Mouse (Mus musculus) lung, embryonic 16.5 days (tissue): Measurements from ENCODE around the gene Imp4. TPM values are rescaled to one million over a fixed set of nuclear protein-coding genes. Genes with fewer than 3 reads are reported as not detected.

Source experiments
- ATAC-seq: fragments of 200-750 bp; cut with Nextera tagmentation; 2 replicates; pipeline ENCODE4 v1.8.0; 2017; ENCODE audit warnings: low read depth, mild to moderate bottlenecking, moderate library complexity
- H3K27ac ChIP-seq: fragments of 300-500 bp; sonication (generic); 2 replicates; pipeline ENCODE4 v1.5.1; 2014; ENCODE audit warnings: mild to moderate bottlenecking, control low read depth, low read length
- H3K27me3 ChIP-seq: fragments of 300-500 bp; sonication (generic); 2 replicates; pipeline ENCODE4 v1.6.1; 2014; ENCODE audit warnings: low read depth, low read length, mixed read lengths; ENCODE audit not compliant: control insufficient read depth, insufficient read depth
- H3K36me3 ChIP-seq: fragments of 300-500 bp; sonication (generic); 2 replicates; pipeline ENCODE4 v1.6.1; 2014; ENCODE audit warnings: low read length; ENCODE audit not compliant: control insufficient read depth, insufficient read depth
- H3K4me1 ChIP-seq: fragments of 300-500 bp; sonication (generic); replicated peaks from 2 replicates; pipeline ENCODE4 v1.6.1; 2014; ENCODE audit warnings: low read length, mixed read lengths; ENCODE audit not compliant: control insufficient read depth, insufficient read depth
- H3K4me2 ChIP-seq: fragments of 300-500 bp; sonication (generic); 2 replicates; pipeline ENCODE4 v1.6.1; 2014; ENCODE audit warnings: low read depth, low read length, control low read depth
- H3K4me3 ChIP-seq: fragments of 300-500 bp; sonication (generic); 2 replicates; pipeline ENCODE4 v1.5.1; 2014; ENCODE audit warnings: mild to moderate bottlenecking, low read length, control low read depth
- H3K9ac ChIP-seq: fragments of 300-500 bp; sonication (generic); 2 replicates; pipeline ENCODE4 v1.6.1; 2014; ENCODE audit warnings: low read length, control low read depth
- H3K9me3 ChIP-seq: fragments of 300-500 bp; sonication (generic); 2 replicates; pipeline ENCODE4 v1.6.1; 2016; ENCODE audit warnings: low read length; ENCODE audit not compliant: control insufficient read depth
- WGBS: fragments of 180-500 bp; shearing (Covaris S2); extraction: QIAGEN DNeasy Blood & Tissue Kit; methylation state at CpG from one replicate; pipeline ENCODE4 v1.1.7; 2014; 5-methylcytosine and 5-hydroxymethylcytosine counted together
- polyA plus RNA-seq: library from polyadenylated mRNA; unstranded; fragments of >200 nt; fragmentation: Nextera tagmentation; extraction: Ambion mirVana; gene quantifications from 2 replicates; pipeline ENCODE4 v1.2.1, GENCODE M21; 2015

The Imp4 gene
- polyA plus RNA-seq, 1 experiment from 2014 or later = 79.4 TPM

- no peaks in the 10 kb centered on the region for H3K4me1 ChIP-seq
- no peak overlapping the region for H3K4me3 ChIP-seq
- H3K27me3 ChIP-seq = peaks cover 12% of the 10 kb centered on the region; the same call in 1 of the 2 replicates
- no peaks in the 10 kb centered on the region for H3K36me3 ChIP-seq
- H3K27ac ChIP-seq = no peak overlapping the region
- no peak overlapping the region for H3K4me2 ChIP-seq
- no peaks in the 10 kb centered on the region for H3K9me3 ChIP-seq
- 30% methylated on average over 8 of the region's 8 CpGs for WGBS
- no peak for ATAC-seq
- H3K9ac ChIP-seq = no peak overlapping the region
Observed at GRCm38 (mm10) chr1:34458431-34458830, 18.8 kb downstream of the Imp4 start.

GRCm38 (mm10) chr1:34459284-34460060, 19.8 kb downstream of the Imp4 start, which contains the start of gene Ptpn18:
TSS of gene Ptpn18 (plus strand) at chr1:34459762.
- Histone ChIP-seq H3K27ac (peak within 1 kb of the TSS; percentile 76), H3K9me3 (no peaks in the 10 kb centered on the region), H3K4me3 (peak within 1 kb of the TSS; percentile 57)

GRCm38 (mm10) chr1:34460061-34460441, 20.4 kb downstream of the Imp4 start:
- Histone ChIP-seq H3K36me3 (no peaks in the 10 kb centered on the region), H3K9ac (peak overlapping the region; percentile 64), H3K27ac (peak overlapping the region; percentile 76), H3K9me3 (no peaks in the 10 kb centered on the region), H3K4me2 (peak overlapping the region; percentile 92), H3K4me3 (peak overlapping the region; percentile 57), H3K27me3 (peaks cover 12% of the 10 kb centered on the region; the same call in 1 of the 2 replicates), H3K4me1 (no peaks in the 10 kb centered on the region)
- peak; percentile 44 for ATAC-seq
- 3% methylated on average over 15 of the region's 15 CpGs for WGBS

More at GRCm38 (mm10) chr1:34459284-34460060, 19.8 kb downstream of the Imp4 start, which contains the start of gene Ptpn18:
- Histone ChIP-seq H3K4me1 (no peaks in the 10 kb centered on the region), H3K4me2 (peak within 1 kb of the TSS; percentile 92), H3K36me3 (no peaks in the 10 kb centered on the region), H3K27me3 (peaks cover 12% of the 10 kb centered on the region; the same call in 1 of the 2 replicates), H3K9ac (peak within 1 kb of the TSS; percentile 64)
- ATAC-seq = peak; percentile 95
- under 1% methylated on average over 48 of the region's 48 CpGs for WGBS

GRCm38 (mm10) chr1:34462766-34463165, 23.1 kb downstream of the Imp4 start:
- 31% methylated on average over 5 of the region's 7 CpGs for WGBS
- no peak for ATAC-seq

GRCm38 (mm10) chr1:34464310-34464817, 24.7 kb downstream of the Imp4 start:
- Histone ChIP-seq H3K4me2 (no peak overlapping the region), H3K4me3 (no peak overlapping the region), H3K9me3 (no peaks in the 10 kb centered on the region), H3K36me3 (no peaks in the 10 kb centered on the region), H3K9ac (no peak overlapping the region), H3K27me3 (peaks cover 3% of the 10 kb centered on the region; the same call in 1 of the 2 replicates), H3K4me1 (peaks cover 11% of the 10 kb centered on the region), H3K27ac (no peak overlapping the region)
- 79% methylated on average over 8 of the region's 8 CpGs for WGBS
- no peak for ATAC-seq

More at GRCm38 (mm10) chr1:34462766-34463165, 23.1 kb downstream of the Imp4 start:
- H3K9me3 ChIP-seq = no peaks in the 10 kb centered on the region
- H3K27ac ChIP-seq = no peak overlapping the region
- H3K4me1 ChIP-seq = peaks cover 5% of the 10 kb centered on the region
- no peak overlapping the region for H3K4me2 ChIP-seq
- H3K36me3 ChIP-seq = no peaks in the 10 kb centered on the region
- H3K4me3 ChIP-seq = no peak overlapping the region
- no peak overlapping the region for H3K9ac ChIP-seq
- H3K27me3 ChIP-seq = peaks cover 11% of the 10 kb centered on the region; the same call in 1 of the 2 replicates

- Histone ChIP-seq H3K27ac (no peak overlapping the region), H3K4me3 (no peak overlapping the region), H3K4me1 (peaks cover 11% of the 10 kb centered on the region), H3K36me3 (no peaks in the 10 kb centered on the region), H3K27me3 (no peaks in the 10 kb centered on the region), H3K4me2 (no peak overlapping the region), H3K9ac (no peak overlapping the region), H3K9me3 (no peaks in the 10 kb centered on the region)
- 55% methylated on average over 6 of the region's 6 CpGs for WGBS
- no peak for ATAC-seq
Observed at GRCm38 (mm10) chr1:34465445-34465844, 25.8 kb downstream of the Imp4 start.

GRCm38 (mm10) chr1:34468051-34468450, 28.4 kb downstream of the Imp4 start:
- Histone ChIP-seq H3K4me3 (no peak overlapping the region), H3K9me3 (no peaks in the 10 kb centered on the region), H3K9ac (no peak overlapping the region), H3K27me3 (no peaks in the 10 kb centered on the region), H3K4me2 (no peak overlapping the region), H3K27ac (peak overlapping the region; percentile 68), H3K36me3 (no peaks in the 10 kb centered on the region), H3K4me1 (peaks cover 15% of the 10 kb centered on the region)
- ATAC-seq = no peak
- WGBS = 33% methylated on average over 3 of the region's 3 CpGs

- Histone ChIP-seq H3K4me1 (peaks cover 15% of the 10 kb centered on the region), H3K27ac (peak overlapping the region; percentile 68; the same call in 1 of the 2 replicates), H3K9me3 (no peaks in the 10 kb centered on the region), H3K27me3 (no peaks in the 10 kb centered on the region), H3K4me3 (no peak overlapping the region), H3K9ac (no peak overlapping the region), H3K4me2 (no peak overlapping the region), H3K36me3 (no peaks in the 10 kb centered on the region)
- WGBS = 72% methylated on average over 4 of the region's 4 CpGs
- ATAC-seq = no peak
Observed at GRCm38 (mm10) chr1:34468500-34468899, 28.8 kb downstream of the Imp4 start.

- H3K4me2 ChIP-seq = no peak overlapping the region
- 72% methylated on average over 5 of the region's 5 CpGs for WGBS
- H3K4me1 ChIP-seq = peaks cover 15% of the 10 kb centered on the region
- no peak overlapping the region for H3K4me3 ChIP-seq
- no peaks in the 10 kb centered on the region for H3K27me3 ChIP-seq
- H3K27ac ChIP-seq = no peak overlapping the region
- ATAC-seq = no peak
- no peaks in the 10 kb centered on the region for H3K9me3 ChIP-seq
- no peaks in the 10 kb centered on the region for H3K36me3 ChIP-seq
- H3K9ac ChIP-seq = no peak overlapping the region
Observed at GRCm38 (mm10) chr1:34469801-34470200, 30.1 kb downstream of the Imp4 start.
